Mouse (Mus musculus): ENCODE results near the gene Mgl2. TPM values are rescaled to one million over a fixed set of nuclear protein-coding genes. Genes with fewer than 3 reads are reported as not detected.

Mgl2 gene
- polyA plus RNA-seq, 1 experiment = 1.8 TPM

DNA sequence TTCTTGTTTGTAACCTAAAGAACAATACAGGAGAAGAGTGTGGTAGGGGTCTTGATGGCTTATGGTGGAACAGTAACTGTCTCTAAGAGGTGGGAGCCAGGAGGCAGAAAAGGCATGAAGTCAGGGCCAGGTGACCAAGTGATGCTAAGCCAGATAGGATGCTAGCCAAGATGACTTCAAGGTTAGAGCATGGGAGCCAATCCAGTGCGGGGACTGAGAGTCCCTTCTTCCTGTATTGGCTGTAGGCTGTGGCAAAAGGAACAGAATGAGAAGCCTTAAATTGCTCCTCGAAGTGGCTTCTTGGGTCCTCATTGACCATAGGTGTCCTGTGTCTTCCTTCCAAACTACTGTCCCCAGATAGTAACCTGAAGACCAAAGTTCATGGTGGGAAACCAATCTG is 31.0 kb upstream of the Mgl2 start:
- H3K79me3 ChIP-seq (ENCODE audit: low read depth) = no peaks in the 10 kb centered on the region
- no peaks in the 10 kb centered on the region for H3K27me3 ChIP-seq (ENCODE audit: control insufficient read depth, insufficient read depth, insufficient read length)
- no peaks in the 10 kb centered on the region for H3K79me2 ChIP-seq (ENCODE audit: control insufficient read depth, insufficient read depth)
- no peak overlapping the region for H3K4me3 ChIP-seq (ENCODE audit: insufficient read depth, poor library complexity, severe bottlenecking)
- H3ac ChIP-seq (ENCODE audit: control insufficient read depth, insufficient read length, low read depth) = no peak overlapping the region
- no peak for TF ChIP-seq USF1 (IDR thresholded peaks at IDR 0.05; ENCODE audit: low read depth)
- TF ChIP-seq MYOG (IDR thresholded peaks at IDR 0.05; ENCODE audit: control insufficient read depth, extremely low read depth, insufficient read length) = no peak
- TF ChIP-seq MAX (IDR thresholded peaks at IDR 0.05) = no peak
- no peak for TF ChIP-seq FOSL1 (IDR thresholded peaks at IDR 0.05; ENCODE audit: insufficient read depth, low read length, poor library complexity, severe bottlenecking)
- TF ChIP-seq CTCF (IDR thresholded peaks at IDR 0.05; ENCODE audit: control insufficient read depth, insufficient read depth, insufficient read length) = no peak
- no peak for TF ChIP-seq MYOD1 (IDR thresholded peaks at IDR 0.05; ENCODE audit: control insufficient read depth, insufficient read length, low read depth)
- TF ChIP-seq CEBPB (IDR thresholded peaks at IDR 0.05; ENCODE audit: low read depth) = no peak
- no peaks in the 10 kb centered on the region for H3K36me3 ChIP-seq (ENCODE audit: control insufficient read depth, insufficient read depth)

DNA sequence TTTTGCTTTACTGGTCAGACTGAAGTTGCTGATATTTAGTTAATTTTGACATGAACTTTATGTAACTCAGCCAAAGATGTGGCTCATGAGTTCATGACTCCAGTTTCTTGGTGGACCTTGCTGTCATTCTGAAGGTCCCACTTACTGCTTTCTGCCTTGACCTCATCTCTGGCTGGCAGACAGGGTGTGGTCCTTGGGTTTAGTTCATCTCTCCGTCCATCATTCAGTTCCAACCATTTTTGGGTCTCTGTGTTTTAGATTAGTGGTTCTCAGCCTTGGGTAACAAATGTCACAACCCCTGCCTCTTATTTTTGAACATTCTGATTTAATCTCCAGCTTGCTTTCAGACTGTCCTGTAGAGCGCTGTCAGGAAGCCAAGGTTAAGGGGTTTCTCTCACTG is 30.3 kb upstream of the Mgl2 start:
- no peak for TF ChIP-seq MAX (IDR thresholded peaks at IDR 0.05)
- TF ChIP-seq MYOG (IDR thresholded peaks at IDR 0.05; ENCODE audit: control insufficient read depth, extremely low read depth, insufficient read length) = no peak
- no peak for TF ChIP-seq MYOD1 (IDR thresholded peaks at IDR 0.05; ENCODE audit: control insufficient read depth, insufficient read length, low read depth)
- no peak for TF ChIP-seq FOSL1 (IDR thresholded peaks at IDR 0.05; ENCODE audit: insufficient read depth, low read length, poor library complexity, severe bottlenecking)
- no peak for TF ChIP-seq USF1 (IDR thresholded peaks at IDR 0.05; ENCODE audit: low read depth)
- no peak for TF ChIP-seq CTCF (IDR thresholded peaks at IDR 0.05; ENCODE audit: control insufficient read depth, insufficient read depth, insufficient read length)
- no peaks in the 10 kb centered on the region for H3K27me3 ChIP-seq (ENCODE audit: control insufficient read depth, insufficient read depth, insufficient read length)
- no peak overlapping the region for H3K4me3 ChIP-seq (ENCODE audit: insufficient read depth, poor library complexity, severe bottlenecking)
- no peaks in the 10 kb centered on the region for H3K79me3 ChIP-seq (ENCODE audit: low read depth)
- H3K36me3 ChIP-seq (ENCODE audit: control insufficient read depth, insufficient read depth) = no peaks in the 10 kb centered on the region
- H3K79me2 ChIP-seq (ENCODE audit: control insufficient read depth, insufficient read depth) = no peaks in the 10 kb centered on the region
- H3ac ChIP-seq (ENCODE audit: control insufficient read depth, insufficient read length, low read depth) = no peak overlapping the region

DNA sequence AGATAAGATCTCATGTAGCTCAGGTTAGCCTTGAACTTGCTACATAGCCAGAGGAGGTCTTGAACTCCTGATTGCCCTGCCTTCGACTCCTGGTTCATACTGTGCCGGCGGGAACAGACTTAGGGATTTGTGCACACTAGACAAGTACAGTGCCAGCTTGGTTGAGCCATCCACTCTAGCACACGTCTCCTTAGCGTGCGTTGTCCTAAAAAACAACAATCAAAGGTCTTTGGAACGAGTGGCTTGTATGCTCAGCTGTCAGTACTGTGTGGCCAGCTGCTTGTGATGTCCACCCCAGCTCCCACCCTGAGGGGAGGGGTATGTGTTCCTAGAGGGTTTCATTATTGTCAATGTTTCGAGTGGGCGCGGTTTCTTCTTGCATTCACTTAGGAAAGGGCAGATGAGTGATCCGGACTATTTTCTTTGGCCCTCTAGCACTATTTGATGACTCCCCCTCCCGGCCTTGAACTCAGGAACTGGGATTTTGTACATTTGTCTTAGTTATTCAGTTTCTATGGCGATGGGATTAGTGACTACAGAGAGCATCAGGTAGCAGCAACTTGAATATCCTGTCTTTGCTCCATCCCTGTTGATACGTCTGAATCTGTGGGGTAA is 26.3 kb upstream of the Mgl2 start:
- H3ac ChIP-seq (ENCODE audit: control insufficient read depth, insufficient read length, low read depth) = no peak overlapping the region
- H3K79me3 ChIP-seq (ENCODE audit: low read depth) = no peaks in the 10 kb centered on the region
- H3K36me3 ChIP-seq (ENCODE audit: control insufficient read depth, insufficient read depth) = no peaks in the 10 kb centered on the region
- no peaks in the 10 kb centered on the region for H3K79me2 ChIP-seq (ENCODE audit: control insufficient read depth, insufficient read depth)
- H3K27me3 ChIP-seq (ENCODE audit: control insufficient read depth, insufficient read depth, insufficient read length) = no peaks in the 10 kb centered on the region
- H3K4me3 ChIP-seq (ENCODE audit: insufficient read depth, poor library complexity, severe bottlenecking) = no peak overlapping the region
- TF ChIP-seq USF1 (IDR thresholded peaks at IDR 0.05; ENCODE audit: low read depth) (no peak), CEBPB (IDR thresholded peaks at IDR 0.05; ENCODE audit: low read depth) (no peak), FOSL1 (IDR thresholded peaks at IDR 0.05; ENCODE audit: insufficient read depth, low read length, poor library complexity, severe bottlenecking) (no peak), CTCF (IDR thresholded peaks at IDR 0.05; ENCODE audit: control insufficient read depth, insufficient read depth, insufficient read length) (no peak)

DNA sequence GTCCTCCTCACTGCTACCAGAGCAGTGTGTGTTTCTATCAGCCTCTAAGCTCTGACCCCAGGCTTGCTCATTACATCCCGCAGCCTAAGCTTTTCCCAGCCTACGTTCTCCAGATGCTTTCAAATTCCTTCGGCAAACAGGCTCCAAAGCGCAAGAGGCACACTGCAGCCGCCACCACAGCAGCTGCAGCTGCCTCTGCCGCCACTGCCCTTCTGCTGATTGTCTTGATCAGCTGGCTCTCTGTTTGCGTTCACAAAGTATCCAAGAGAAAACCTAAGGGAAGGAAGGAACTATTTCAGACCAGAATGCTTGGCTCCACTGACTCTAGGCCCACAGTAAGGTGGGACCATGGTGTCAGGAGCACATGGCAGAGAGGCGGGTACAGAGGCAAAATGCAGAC is 23.0 kb upstream of the Mgl2 start:
- no peak for TF ChIP-seq MYOG (IDR thresholded peaks at IDR 0.05; ENCODE audit: control insufficient read depth, extremely low read depth, insufficient read length)
- peak; percentile 60 for TF ChIP-seq MYOD1 (IDR thresholded peaks at IDR 0.05; ENCODE audit: control insufficient read depth, insufficient read length, low read depth)
- no peak for TF ChIP-seq FOSL1 (IDR thresholded peaks at IDR 0.05; ENCODE audit: insufficient read depth, low read length, poor library complexity, severe bottlenecking)
- H3K79me3 ChIP-seq (ENCODE audit: low read depth) = no peaks in the 10 kb centered on the region
- H3K4me3 ChIP-seq (ENCODE audit: insufficient read depth, poor library complexity, severe bottlenecking) = no peak overlapping the region
- H3K36me3 ChIP-seq (ENCODE audit: control insufficient read depth, insufficient read depth) = no peaks in the 10 kb centered on the region
- H3ac ChIP-seq (ENCODE audit: control insufficient read depth, insufficient read length, low read depth) = no peak overlapping the region
- no peaks in the 10 kb centered on the region for H3K79me2 ChIP-seq (ENCODE audit: control insufficient read depth, insufficient read depth)
- no peaks in the 10 kb centered on the region for H3K27me3 ChIP-seq (ENCODE audit: control insufficient read depth, insufficient read depth, insufficient read length)

DNA sequence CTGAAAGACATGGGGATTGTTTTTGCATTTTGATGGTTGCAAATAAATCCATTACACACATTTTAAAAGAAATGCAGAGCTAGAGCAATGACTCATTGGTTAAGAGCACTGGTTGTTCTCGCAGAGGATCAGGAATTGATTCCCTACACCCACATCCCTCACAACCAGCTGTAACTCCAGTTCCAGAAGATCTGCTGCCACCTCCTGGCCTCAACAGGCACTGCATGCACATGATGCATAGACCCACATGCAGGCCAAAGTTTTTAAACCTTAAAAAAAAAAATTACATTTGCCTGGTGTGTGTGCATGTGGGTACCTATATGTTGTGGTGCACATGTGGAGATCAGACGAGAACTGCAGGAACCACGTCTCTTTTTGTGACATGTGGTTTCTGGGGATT is 20.0 kb upstream of the Mgl2 start:
- H3K4me3 ChIP-seq (ENCODE audit: insufficient read depth, poor library complexity, severe bottlenecking) = no peak overlapping the region
- no peaks in the 10 kb centered on the region for H3K79me2 ChIP-seq (ENCODE audit: control insufficient read depth, insufficient read depth)
- TF ChIP-seq CTCF (IDR thresholded peaks at IDR 0.05; ENCODE audit: control insufficient read depth, insufficient read depth, insufficient read length) (no peak), MYOG (IDR thresholded peaks at IDR 0.05; ENCODE audit: control insufficient read depth, extremely low read depth, insufficient read length) (no peak), USF1 (IDR thresholded peaks at IDR 0.05; ENCODE audit: low read depth) (no peak), MYOD1 (IDR thresholded peaks at IDR 0.05; ENCODE audit: control insufficient read depth, insufficient read length, low read depth) (no peak), FOSL1 (IDR thresholded peaks at IDR 0.05; ENCODE audit: insufficient read depth, low read length, poor library complexity, severe bottlenecking) (no peak), CEBPB (IDR thresholded peaks at IDR 0.05; ENCODE audit: low read depth) (no peak), MAX (IDR thresholded peaks at IDR 0.05) (no peak)
- no peaks in the 10 kb centered on the region for H3K27me3 ChIP-seq (ENCODE audit: control insufficient read depth, insufficient read depth, insufficient read length)
- H3ac ChIP-seq (ENCODE audit: control insufficient read depth, insufficient read length, low read depth) = no peak overlapping the region
- H3K36me3 ChIP-seq (ENCODE audit: control insufficient read depth, insufficient read depth) = no peaks in the 10 kb centered on the region
- no peaks in the 10 kb centered on the region for H3K79me3 ChIP-seq (ENCODE audit: low read depth)

DNA sequence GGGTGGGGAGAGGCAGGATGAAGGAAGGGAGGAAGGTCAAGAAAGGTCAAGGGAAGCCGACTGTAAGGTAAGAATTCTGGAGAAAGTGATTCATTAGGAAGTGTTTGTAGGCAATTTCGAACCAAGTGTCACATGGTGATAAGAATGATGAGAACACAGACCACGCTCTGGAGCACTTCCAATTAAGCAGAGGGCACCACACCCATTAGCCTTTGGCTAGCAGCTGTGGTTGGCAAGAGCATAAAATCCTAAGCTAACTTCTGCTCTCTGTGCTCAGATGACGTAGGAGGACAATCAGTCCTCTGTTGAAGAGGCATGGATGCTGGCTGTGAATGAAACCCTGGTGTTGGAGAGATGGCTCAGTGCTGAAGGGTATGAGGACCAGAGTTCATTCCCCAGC is 15.6 kb upstream of the Mgl2 start:
- no peaks in the 10 kb centered on the region for H3K36me3 ChIP-seq (ENCODE audit: control insufficient read depth, insufficient read depth)
- no peak overlapping the region for H3K4me3 ChIP-seq (ENCODE audit: insufficient read depth, poor library complexity, severe bottlenecking)
- TF ChIP-seq USF1 (IDR thresholded peaks at IDR 0.05; ENCODE audit: low read depth) (peak; percentile 71), MYOG (IDR thresholded peaks at IDR 0.05; ENCODE audit: control insufficient read depth, extremely low read depth, insufficient read length) (no peak), MAX (IDR thresholded peaks at IDR 0.05) (peak; percentile 57), MYOD1 (IDR thresholded peaks at IDR 0.05; ENCODE audit: control insufficient read depth, insufficient read length, low read depth) (peak; percentile 13)
- no peaks in the 10 kb centered on the region for H3K79me2 ChIP-seq (ENCODE audit: control insufficient read depth, insufficient read depth)
- H3K27me3 ChIP-seq (ENCODE audit: control insufficient read depth, insufficient read depth, insufficient read length) = no peaks in the 10 kb centered on the region
- no peaks in the 10 kb centered on the region for H3K79me3 ChIP-seq (ENCODE audit: low read depth)
- no peak overlapping the region for H3ac ChIP-seq (ENCODE audit: control insufficient read depth, insufficient read length, low read depth)

Measured in C2C12 (cell line).